Mouse (Mus musculus): Measurements from ENCODE around the gene Golga3.

Gene Golga3

GRCm38 (mm10) chr5:110230780-110231461 lies 54.4 kb downstream of the Golga3 start, which contains the start of gene Ankle2:
Gene Ankle2 (plus strand): TSS chr5:110231004.
- CTCF ChIA-PET, result interaction anchor here (0.6 kb wide), 1 partner anchor 63 kb away, joined by 9 read pairs; no protein-coding TSS in a partner anchor

- CTCF ChIA-PET, result interaction anchor here (0.6 kb wide), 1 partner anchor 62 kb away, joined by 9 read pairs; no protein-coding TSS in a partner anchor
These were observed 55.1 kb downstream of the Golga3 start for GRCm38 (mm10) chr5:110231638-110232037.

GRCm38 (mm10) chr5:110232346-110232745 lies 55.8 kb downstream of the Golga3 start:
- CTCF ChIA-PET, result interaction anchor here (0.6 kb wide), 1 partner anchor 25 kb away, joined by 3 read pairs; no protein-coding TSS in a partner anchor

GRCm38 (mm10) chr5:110244091-110244490 lies 67.6 kb downstream of the Golga3 start:
- CTCF ChIA-PET, result no interaction called here

- CTCF ChIA-PET, result no interaction called here
These were observed 90.4 kb downstream of the Golga3 start for GRCm38 (mm10) chr5:110266941-110267340.

GRCm38 (mm10) chr5:110269141-110270101 lies 92.9 kb downstream of the Golga3 start, which contains the start of gene Pgam5:
Gene Pgam5 (minus strand): TSS chr5:110269913.
- CTCF ChIA-PET, result interaction anchor here (0.7 kb wide), 1 partner anchor 66 kb away, joined by 4 read pairs; no protein-coding TSS in a partner anchor

- CTCF ChIA-PET, result interaction anchor here (0.7 kb wide), 1 partner anchor 66 kb away, joined by 3 read pairs; no protein-coding TSS in a partner anchor
These were observed 93.7 kb downstream of the Golga3 start for GRCm38 (mm10) chr5:110270242-110270641.

GRCm38 (mm10) chr5:110274147-110274546 lies 97.6 kb downstream of the Golga3 start:
- CTCF ChIA-PET, result no interaction called here

GRCm38 (mm10) chr5:110274846-110275245 lies 98.3 kb downstream of the Golga3 start:
- CTCF ChIA-PET, result no interaction called here
